Mouse (Mus musculus) ovary, adult 18-20 months (tissue): ENCODE results near the gene Snd1.

Experiments used
- DNase-seq: peaks from one replicate; pipeline ENCODE4 v3.0.0; 2022; ENCODE audit warnings: low spot score, mixed read lengths

Snd1 gene

DNA sequence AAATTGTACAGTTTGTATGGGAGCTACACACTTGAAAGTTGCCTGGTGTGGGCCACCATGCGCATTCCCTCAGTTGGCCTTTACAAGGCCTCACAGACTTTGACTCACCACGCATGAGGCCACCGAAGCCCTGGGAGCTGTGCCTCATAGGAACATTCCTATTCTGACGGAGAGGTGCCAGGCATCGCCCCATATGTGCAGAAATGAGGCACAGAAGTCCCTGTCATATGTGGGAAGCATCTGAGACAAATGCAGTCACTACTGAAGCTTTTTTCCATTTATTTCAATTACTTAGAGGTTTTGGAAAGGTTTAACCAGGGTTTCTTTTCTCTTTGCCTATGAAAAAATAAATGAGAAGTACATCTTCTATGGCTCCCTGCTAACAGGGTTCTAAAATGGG, 278.3 kb downstream of the Snd1 start:
- no peak for DNase-seq

- no peak for DNase-seq
These were observed 278.7 kb downstream of the Snd1 start for GRCm38 (mm10) chr6:28753681-28754080.

- no peak for DNase-seq
These were observed 279.4 kb downstream of the Snd1 start for GRCm38 (mm10) chr6:28754127-28754898.

- DNase-seq = no peak
These were observed 281.5 kb downstream of the Snd1 start for GRCm38 (mm10) chr6:28756306-28757018.

DNA sequence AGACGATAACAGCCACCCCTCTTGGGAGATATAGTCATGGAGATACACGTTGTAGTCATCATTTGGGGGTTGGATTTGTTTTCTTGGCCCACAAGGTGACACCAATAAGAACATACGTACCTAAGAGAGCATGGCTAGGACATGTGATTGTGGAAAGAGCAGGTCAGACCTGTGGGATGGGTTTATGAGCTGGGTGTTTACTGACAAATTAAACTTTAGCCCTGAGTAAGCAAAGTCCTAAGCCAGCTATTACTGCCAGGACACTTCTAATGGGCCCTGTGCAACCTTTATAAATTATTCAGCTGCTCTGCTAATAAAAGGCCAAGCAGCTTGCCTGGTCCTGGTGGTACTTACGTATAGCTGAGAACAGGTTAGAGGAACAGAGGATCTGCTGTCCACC, 283.4 kb downstream of the Snd1 start:
- no peak for DNase-seq

GRCm38 (mm10) chr6:28761728-28762127, 286.8 kb downstream of the Snd1 start:
- no peak for DNase-seq

- no peak for DNase-seq
These were observed 287.3 kb downstream of the Snd1 start for GRCm38 (mm10) chr6:28762132-28762775.

DNA sequence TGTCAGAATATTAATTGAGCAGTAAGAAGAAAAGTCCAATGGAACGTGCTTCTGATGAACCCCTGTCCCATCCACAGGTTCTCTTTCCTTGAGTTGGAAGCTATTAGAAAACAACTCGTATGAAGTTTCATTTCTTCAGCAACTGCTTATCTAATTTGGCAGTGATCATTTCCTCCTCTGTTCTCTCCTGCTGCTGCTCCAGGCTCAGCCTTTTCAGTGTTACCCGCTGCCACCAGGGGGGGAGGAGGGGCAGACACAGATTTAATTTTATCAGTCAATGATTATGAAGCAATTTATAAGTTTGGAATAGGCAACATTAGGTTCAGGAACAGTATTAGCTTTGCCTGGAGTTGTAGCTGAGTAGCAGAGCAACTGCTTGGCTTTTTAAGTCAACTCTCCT, 291.7 kb downstream of the Snd1 start:
- no peak for DNase-seq

- DNase-seq = no peak
These were observed 293.0 kb downstream of the Snd1 start for GRCm38 (mm10) chr6:28767891-28768481.

- no peak for DNase-seq
These were observed 296.4 kb downstream of the Snd1 start for GRCm38 (mm10) chr6:28771331-28771730.

DNA sequence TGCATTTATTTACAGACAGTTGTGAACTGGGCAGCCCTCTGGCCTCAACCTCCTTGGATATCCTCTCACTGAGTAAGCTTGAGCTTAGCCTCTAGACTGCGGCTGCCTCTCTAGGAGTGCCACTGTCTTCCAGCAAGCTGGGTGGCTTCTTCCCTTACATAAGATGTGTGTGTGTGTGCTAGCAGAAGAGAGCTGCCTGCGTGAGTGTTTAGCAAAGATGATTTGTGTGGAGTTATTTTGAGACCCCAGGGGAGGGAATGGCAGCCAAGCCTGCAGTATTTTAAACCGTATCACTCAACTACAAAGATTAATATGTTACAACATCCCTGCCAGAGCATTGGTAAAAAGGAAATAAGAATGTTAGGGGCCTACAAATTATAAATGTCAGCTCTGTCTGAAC, 306.8 kb downstream of the Snd1 start:
- DNase-seq = no peak

- DNase-seq = no peak
These were observed 308.2 kb downstream of the Snd1 start for GRCm38 (mm10) chr6:28783082-28783647.

DNA sequence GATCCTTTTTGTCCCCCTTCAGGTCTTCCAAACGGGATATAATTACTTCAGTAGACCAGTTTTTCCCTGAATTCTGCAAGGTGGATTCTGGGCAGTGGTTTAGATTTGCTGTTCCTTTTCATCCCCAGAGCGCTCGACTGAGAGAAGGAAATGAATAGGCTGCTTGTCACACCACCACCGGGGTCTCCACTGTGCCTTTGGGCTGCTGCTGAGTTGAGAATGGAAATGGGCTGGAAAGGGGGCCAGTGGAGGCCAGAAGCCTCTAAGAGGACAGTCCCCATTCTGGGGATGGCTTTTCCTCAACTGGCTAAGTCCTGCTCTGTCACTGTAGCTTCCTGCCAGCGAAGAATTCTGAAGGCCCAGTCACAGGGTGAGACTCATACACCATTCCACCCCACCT, 309.0 kb downstream of the Snd1 start:
- no peak for DNase-seq

DNA sequence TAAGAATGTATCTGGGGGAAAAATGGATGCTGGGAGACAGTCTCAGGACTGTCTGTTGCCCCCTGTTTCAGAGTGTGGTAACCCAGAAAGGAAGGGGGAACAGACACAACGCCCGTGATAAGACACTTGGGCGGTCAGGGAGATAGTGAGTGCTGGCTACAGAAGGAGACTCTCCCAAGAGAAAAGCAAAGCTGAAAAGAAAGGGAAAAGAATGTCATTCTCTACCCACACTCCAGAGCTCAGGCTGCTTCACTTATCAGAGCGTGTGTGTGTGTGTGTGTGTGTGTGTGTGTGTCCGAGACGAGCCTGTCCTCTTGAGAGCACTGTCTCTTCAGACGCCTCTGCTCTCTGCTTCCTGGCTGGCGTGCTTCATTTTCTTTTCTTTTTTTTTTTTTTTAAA, 310.8 kb downstream of the Snd1 start:
- no peak for DNase-seq

DNA sequence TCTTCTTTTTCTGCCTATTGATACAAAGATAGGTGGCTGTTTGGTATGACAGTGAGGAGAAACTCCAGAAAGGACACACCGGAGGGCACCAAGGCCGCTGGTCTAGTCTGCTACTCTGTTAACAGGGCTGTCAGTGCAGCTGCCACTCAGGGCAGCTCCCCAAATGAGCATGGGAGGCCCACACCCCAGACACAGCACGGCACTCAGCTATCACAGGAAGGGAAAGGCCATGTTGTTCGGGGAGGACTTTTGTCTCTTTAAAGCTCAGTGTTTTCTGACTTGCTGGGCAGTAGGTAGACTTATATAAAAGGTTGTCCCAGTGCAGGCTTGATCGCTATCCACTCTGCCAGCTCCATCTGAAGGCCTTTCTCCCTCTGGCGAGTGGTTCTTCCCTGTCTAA, 312.2 kb downstream of the Snd1 start:
- no peak for DNase-seq

GRCm38 (mm10) chr6:28789685-28790084, 314.7 kb downstream of the Snd1 start:
- no peak for DNase-seq

- DNase-seq = no peak
These were observed 316.2 kb downstream of the Snd1 start for GRCm38 (mm10) chr6:28791183-28791582.

GRCm38 (mm10) chr6:28791809-28792208, 316.9 kb downstream of the Snd1 start:
- no peak for DNase-seq

GRCm38 (mm10) chr6:28795380-28795779, 320.4 kb downstream of the Snd1 start:
- no peak for DNase-seq

DNA sequence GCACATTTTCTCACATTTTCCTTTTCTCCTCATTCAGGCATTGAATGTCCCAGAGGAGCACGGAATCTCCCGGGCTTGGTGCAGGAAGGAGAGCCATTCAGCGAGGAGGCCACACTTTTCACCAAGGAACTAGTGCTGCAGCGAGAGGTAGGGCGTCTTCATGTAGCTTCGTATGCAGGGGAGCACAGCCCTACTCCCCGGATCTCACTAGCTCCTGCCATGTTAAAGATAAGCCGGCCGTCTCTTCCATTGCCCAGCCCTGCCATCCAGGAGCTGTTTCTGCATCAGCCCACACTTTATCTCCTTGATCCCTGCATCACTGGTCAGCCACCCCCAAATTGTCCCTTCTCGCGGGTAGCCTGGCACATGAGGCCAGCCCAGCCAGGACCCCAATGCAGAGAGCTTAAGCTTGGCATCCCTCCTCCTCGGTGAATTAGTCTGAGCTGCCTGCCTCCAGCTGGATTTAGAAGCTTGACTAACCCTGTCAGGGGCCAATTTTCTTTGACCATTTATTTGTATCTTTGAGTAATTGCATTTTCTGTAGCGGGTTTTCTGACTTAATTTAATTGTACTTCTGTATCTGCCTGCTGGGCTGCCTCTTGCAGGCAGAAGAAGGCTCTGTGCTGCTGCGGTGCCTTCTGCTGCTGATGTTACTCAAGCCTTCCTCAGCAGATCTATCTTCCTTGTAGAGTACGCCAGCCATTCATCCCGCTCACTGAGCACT, 321.0 kb downstream of the Snd1 start:
- no peak for DNase-seq

DNA sequence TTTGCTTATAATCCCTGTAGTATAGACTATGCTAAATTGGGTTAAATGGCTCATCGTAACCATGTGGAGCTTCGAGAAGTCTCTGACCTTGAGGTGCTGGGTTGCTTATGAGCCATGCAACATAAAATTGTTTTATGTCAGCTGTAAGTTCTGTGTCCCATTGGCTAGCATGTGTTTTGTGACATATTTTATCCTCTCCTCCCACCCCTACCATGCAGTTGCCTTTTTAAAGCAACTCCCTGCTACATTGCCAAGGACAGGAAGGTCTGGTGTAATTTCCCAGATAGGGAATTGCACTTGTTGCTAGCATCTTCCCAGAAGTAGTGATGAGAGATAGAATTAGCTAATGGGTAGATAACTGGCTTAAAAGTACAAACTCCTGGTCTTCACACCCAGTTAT, 324.9 kb downstream of the Snd1 start:
- DNase-seq = no peak

DNA sequence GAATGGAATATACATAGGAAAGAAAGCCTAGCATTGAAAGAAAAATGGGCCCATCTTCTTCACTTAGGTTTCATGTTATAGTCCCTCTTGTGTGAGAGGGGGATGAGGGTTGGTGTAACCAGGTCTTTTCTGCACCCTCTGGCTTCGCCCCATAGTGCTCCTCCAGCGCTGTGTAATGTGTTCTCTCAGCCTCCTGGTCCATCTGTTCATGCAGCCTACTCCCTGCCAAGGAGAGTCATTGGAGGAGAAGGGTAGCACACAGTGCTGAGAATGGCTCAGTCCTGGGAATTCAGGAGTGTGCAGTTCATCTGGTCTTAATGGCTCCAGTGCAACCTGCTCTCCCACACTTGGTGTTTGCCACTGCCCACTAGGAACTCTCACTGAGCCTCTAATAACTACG, 326.0 kb downstream of the Snd1 start:
- DNase-seq = no peak
